In genomic region chr4:135507547-135508350, GRCm38 (mm10) we compare ENCODE assay signal across 8 mouse cellular contexts. TPM values are rescaled to one million over a fixed set of nuclear protein-coding genes. Genes with fewer than 3 reads are reported as not detected.
DNase-seq lines count a peak whose midpoint lies in the region; ATAC-seq and TF ChIP-seq lines count a peak whose summit lies in the region.

No protein-coding gene starts in this region.

- H3K9ac ChIP-seq in hindbrain, embryonic 11.5 days (ENCODE audit: low read depth, low read length) = no peak overlapping the region

- no peaks in the 10 kb centered on the region for H3K27me3 ChIP-seq in hindbrain, embryonic 11.5 days (ENCODE audit: control insufficient read depth, insufficient read depth, low read length)

- H3K4me3 ChIP-seq in embryonic fibroblast, embryonic 13.5 days (ENCODE audit: insufficient read depth, low read length) = peak overlapping the region; percentile 28
- peak overlapping the region; percentile 19 for H3K4me3 ChIP-seq in hindbrain, embryonic 11.5 days (ENCODE audit: low read depth, low read length)

- H3K4me1 ChIP-seq in embryonic fibroblast, embryonic 13.5 days (ENCODE audit: control insufficient read depth, insufficient read depth, low read length) = no peaks in the 10 kb centered on the region
- H3K4me1 ChIP-seq in hindbrain, embryonic 11.5 days (replicated peaks; ENCODE audit: control insufficient read depth, insufficient read depth, low read length) = no peaks in the 10 kb centered on the region

- DNase-seq in A20 (ENCODE audit: low read depth, low spot score) (peak; percentile 56), MN1 (ENCODE audit: low spot score) (peak; percentile 63)
- peak; percentile 78 for DNase-seq in hindbrain, embryonic 11.5 days (ENCODE audit: low spot score)
- peak; percentile 69 to 72 for DNase-seq in left cerebral cortex, postnatal 14 days (ENCODE audit: low spot score in 2 of 2)
- DNase-seq in spleen, postnatal 10 days (ENCODE audit: low spot score in 2 of 2) = peak; percentile 51 to 68
- DNase-seq in urinary bladder, postnatal 36 days (ENCODE audit: low spot score in 2 of 2) = no peak

- no peak for TF ChIP-seq POLR2A in embryonic fibroblast, embryonic 13.5 days (IDR thresholded peaks at IDR 0.05; ENCODE audit: low read depth, low read length)

- no peak for TF ChIP-seq CTCF in embryonic fibroblast, embryonic 13.5 days (IDR thresholded peaks at IDR 0.05; ENCODE audit: borderline replicate concordance, insufficient read depth, low read length)

- intact Hi-C loops in left cerebral cortex, postnatal 14 days (cut with DNase I) = loop anchor here (1.0 kb wide), 1 partner anchor 160 kb away; no protein-coding TSS in a partner anchor

- no peak overlapping the region for H3K27ac ChIP-seq in embryonic fibroblast, embryonic 13.5 days (ENCODE audit: insufficient read depth, low read length)
- H3K27ac ChIP-seq in hindbrain, embryonic 11.5 days (ENCODE audit: low read depth, low read length) = no peak overlapping the region

- H3K4me2 ChIP-seq in hindbrain, embryonic 11.5 days (replicated peaks; ENCODE audit: low read depth, low read length) = peak overlapping the region; percentile 14

- ATAC-seq in hindbrain, embryonic 11.5 days (ENCODE audit: low FRiP score) = no peak
- ATAC-seq in megakaryocyte progenitor cell, adult 5-6 weeks (replicated peaks; ENCODE audit: poor library complexity) = peak; percentile 63

- WGBS in hindbrain, embryonic 11.5 days = 14% methylated on average over 22 of the region's 22 CpGs

- H3K36me3 ChIP-seq in hindbrain, embryonic 11.5 days (ENCODE audit: control insufficient read depth, insufficient read depth, low read length) = no peaks in the 10 kb centered on the region

- no peaks in the 10 kb centered on the region for H3K9me3 ChIP-seq in hindbrain, embryonic 11.5 days (ENCODE audit: control insufficient read depth, low read length)

RNA-seq across cellular contexts. Expression of gene Nipal3, which starts 12.9 kb away (rescaled TPM):
- 1.4 and 1.7 TPM in 2 replicates for polyA plus RNA-seq in embryonic fibroblast, embryonic 13.5 days (2011; ENCODE audit: insufficient read length, low read depth, missing spikeins)
- polyA plus RNA-seq in hindbrain, embryonic 11.5 days (2014; fragmentation: Nextera tagmentation; extraction: Ambion mirVana) = 2.7 and 5.8 TPM in 2 replicates
- total RNA-seq in left cerebral cortex, postnatal 14 days (2021) = 100 to 1,000 TPM; 111 to 118 TPM
- total RNA-seq in megakaryocyte progenitor cell, adult 5-6 weeks (2015) = 4.1 and 6.6 TPM in 2 replicates
- 18.8 and 23.3 TPM in 2 replicates for total RNA-seq in megakaryocyte progenitor cell, adult 5-6 weeks (2017)

RNA-seq across cellular contexts. Expression of gene Stpg1, which starts 13.2 kb away (rescaled TPM):
- not detected in 2 replicates for polyA plus RNA-seq in embryonic fibroblast, embryonic 13.5 days (2011; ENCODE audit: insufficient read length, low read depth, missing spikeins)
- polyA plus RNA-seq in hindbrain, embryonic 11.5 days (2014; fragmentation: Nextera tagmentation; extraction: Ambion mirVana) = 0.79 and 1.0 TPM in 2 replicates
- 1 to 10 TPM in 1 of 2 experiments, under 1 TPM in 1; 0.81 to 1.1 TPM for total RNA-seq in left cerebral cortex, postnatal 14 days (2021)
- total RNA-seq in megakaryocyte progenitor cell, adult 5-6 weeks (2015) = 0.12 TPM in 1 of 2 replicates, not detected in the other
- not detected in 2 replicates for total RNA-seq in megakaryocyte progenitor cell, adult 5-6 weeks (2017)

Comparison
In these comparisons a context has a peak if more than half of its experiments do, and no peak if none do; other contexts are left out.
1. DNase-seq: peak in A20 (single experiment), MN1 (single experiment), hindbrain, embryonic 11.5 days (single experiment), left cerebral cortex, postnatal 14 days (2 of 2) and spleen, postnatal 10 days (2 of 2); none in urinary bladder, postnatal 36 days (0 of 2).
2. RNA of gene Nipal3, which starts 12.9 kb away (total RNA-seq): 111 to 118 TPM in left cerebral cortex, postnatal 14 days; 4.1 to 23.3 TPM in megakaryocyte progenitor cell, adult 5-6 weeks; every median in the first group is over 4 times any median in the second.